Mouse (Mus musculus) kidney, adult 2 months (tissue): ENCODE measurements at regions not wholly inside any gene's neighbourhood (a gene's known extent, or its start where the extent isn't known, plus 50 kb on each side); places are given as distances from the start of the nearest gene placed in this dataset.
A peak's percentile ranks its signal among the peaks of the same experiment; 100 is the strongest.

Experiments used
- DNase-seq: peaks from one replicate; pipeline ENCODE4 v3.0.0; 2021
- H3K27ac ChIP-seq: fragments of 200-500 bp; 2 replicates; pipeline ENCODE4 v1.5.1; 2012; ENCODE audit warnings: low read depth, low read length, control low read depth, inconsistent platforms; ENCODE audit not compliant: insufficient read depth
- H3K27me3 ChIP-seq: fragments of 200-500 bp; replicated peaks from 2 replicates; pipeline ENCODE4 v1.6.1; 2012; ENCODE audit warnings: mild to moderate bottlenecking, moderate library complexity, low read length, inconsistent platforms; ENCODE audit not compliant: control insufficient read depth, insufficient read depth
- H3K36me3 ChIP-seq: fragments of 200-500 bp; 2 replicates; pipeline ENCODE4 v1.6.1; 2012; ENCODE audit warnings: mild to moderate bottlenecking, moderate library complexity, low read length, inconsistent platforms; ENCODE audit not compliant: control insufficient read depth, insufficient read depth
- H3K4me1 ChIP-seq: fragments of 200-500 bp; 2 replicates; pipeline ENCODE4 v1.6.1; 2011; ENCODE audit warnings: low read length; ENCODE audit not compliant: control insufficient read depth, insufficient read depth
- H3K4me3 ChIP-seq: fragments of 200-500 bp; 2 replicates; pipeline ENCODE4 v1.5.1; 2011; ENCODE audit warnings: mild to moderate bottlenecking, low read depth, low read length, control low read depth; ENCODE audit not compliant: insufficient read depth
- CTCF ChIP-seq: fragments of 200-500 bp; conservative IDR thresholded peaks from 2 replicates; pipeline ENCODE4 v1.5.1; 2011; ENCODE audit warnings: low read depth, mild to moderate bottlenecking, control low read depth, low read length, moderate library complexity, mixed read lengths; ENCODE audit not compliant: insufficient read depth, insufficient read length
- POLR2A ChIP-seq: fragments of 200-500 bp; IDR thresholded peaks from one replicate; pipeline ENCODE4 v1.6.1; 2011; ENCODE audit warnings: low read depth, low read length, control low read depth
- WGBS: fragments of 180-500 bp; shearing (Covaris S2); methylation state at CpG from one replicate; pipeline ENCODE4 v1.1.7; 2018; 5-methylcytosine and 5-hydroxymethylcytosine counted together

- DNase-seq: no peak
- WGBS: 77% methylated on average over 9 of the region's 9 CpGs
- Histone ChIP-seq H3K27me3 (no peaks in the 10 kb centered on the region), H3K4me1 (no peaks in the 10 kb centered on the region), H3K4me3 (no peak overlapping the region), H3K27ac (no peak overlapping the region), H3K36me3 (no peaks in the 10 kb centered on the region)
- no peak for TF ChIP-seq POLR2A
Observed at GRCm38 (mm10) chr10:19471349-19472040, 115.2 kb downstream of the Olig3 start.

- no peak overlapping the region for H3K4me3 ChIP-seq
- DNase-seq: no peak
- no peaks in the 10 kb centered on the region for H3K36me3 ChIP-seq
- TF ChIP-seq POLR2A: no peak
- TF ChIP-seq CTCF: no peak
- 48% methylated on average over 6 of the region's 6 CpGs for WGBS
- H3K27ac ChIP-seq: 0 out of 2 replicates have a peak overlapping the region, but pooled peaks have one; percentile 1
- no peaks in the 10 kb centered on the region for H3K4me1 ChIP-seq
- no peaks in the 10 kb centered on the region for H3K27me3 ChIP-seq
Observed at GRCm38 (mm10) chr10:19472066-19472465, 115.7 kb downstream of the Olig3 start.

- no peaks in the 10 kb centered on the region for H3K36me3 ChIP-seq
- TF ChIP-seq CTCF (no peak), POLR2A (no peak)
- H3K4me3 ChIP-seq: no peak overlapping the region
- no peaks in the 10 kb centered on the region for H3K4me1 ChIP-seq
- 66% methylated on average over 3 of the region's 3 CpGs for WGBS
- H3K27ac ChIP-seq: no peak overlapping the region
- H3K27me3 ChIP-seq: no peaks in the 10 kb centered on the region
- no peak for DNase-seq
Observed at GRCm38 (mm10) chr10:19472949-19473535, 116.7 kb downstream of the Olig3 start.

- 57% methylated on average over 15 of the region's 15 CpGs for WGBS
- DNase-seq: no peak
- H3K4me1 ChIP-seq: no peaks in the 10 kb centered on the region
- H3K36me3 ChIP-seq: no peaks in the 10 kb centered on the region
- no peak for TF ChIP-seq CTCF
- TF ChIP-seq POLR2A: no peak
- H3K27ac ChIP-seq: no peak overlapping the region
- H3K4me3 ChIP-seq: no peak overlapping the region
- no peaks in the 10 kb centered on the region; the same call in 1 of the 2 replicates for H3K27me3 ChIP-seq
Observed at GRCm38 (mm10) chr10:19485537-19486135, 106.1 kb upstream of the Ifngr1 start.

- no peaks in the 10 kb centered on the region for H3K27me3 ChIP-seq
- no peak for TF ChIP-seq POLR2A
- no peaks in the 10 kb centered on the region for H3K36me3 ChIP-seq
- DNase-seq: no peak
- no peak overlapping the region for H3K27ac ChIP-seq
- 46% methylated on average over 8 of the region's 8 CpGs for WGBS
- no peak overlapping the region for H3K4me3 ChIP-seq
- H3K4me1 ChIP-seq: no peaks in the 10 kb centered on the region
Observed at GRCm38 (mm10) chr10:19490500-19490899, 101.2 kb upstream of the Ifngr1 start.

- Histone ChIP-seq H3K27ac (peak overlapping the region; percentile 3; the same call in 1 of the 2 replicates), H3K27me3 (no peaks in the 10 kb centered on the region), H3K4me3 (no peak overlapping the region), H3K4me1 (no peaks in the 10 kb centered on the region), H3K36me3 (no peaks in the 10 kb centered on the region)
- DNase-seq: peak; percentile 57
- WGBS: 54% methylated on average over 21 of the region's 21 CpGs
- TF ChIP-seq POLR2A (no peak), CTCF (peak; percentile 50)
Observed at GRCm38 (mm10) chr10:19491513-19492380, 100.0 kb upstream of the Ifngr1 start.
